Mouse (Mus musculus) ES-Bruce4 (cell line): Measurements from ENCODE around the gene Ago1. TPM values are rescaled to one million over a fixed set of nuclear protein-coding genes. Genes with fewer than 3 reads are reported as not detected.

Experiments used
- H3K27ac ChIP-seq: 2 replicates; pipeline ENCODE4 v1.5.1; 2012; ENCODE audit warnings: low read length, inconsistent platforms; ENCODE audit not compliant: insufficient read depth
- H3K27me3 ChIP-seq: 2 replicates; pipeline ENCODE4 v1.6.1; 2012; ENCODE audit warnings: mild to moderate bottlenecking, low read length, inconsistent platforms; ENCODE audit not compliant: control insufficient read depth, poor library complexity, insufficient read depth, severe bottlenecking
- H3K36me3 ChIP-seq: 2 replicates; pipeline ENCODE4 v1.6.1; 2012; ENCODE audit warnings: inconsistent platforms, mild to moderate bottlenecking, low read length, moderate library complexity; ENCODE audit not compliant: control insufficient read depth, poor library complexity, insufficient read depth, severe bottlenecking
- H3K4me1 ChIP-seq: one replicate; pipeline ENCODE4 v1.8.1; 2011; ENCODE audit warnings: low read length; ENCODE audit not compliant: control insufficient read depth, insufficient read depth
- H3K4me3 ChIP-seq: 2 replicates; pipeline ENCODE4 v1.5.1; 2011; ENCODE audit warnings: low read depth, mild to moderate bottlenecking, low read length
- H3K9ac ChIP-seq: 2 replicates; pipeline ENCODE4 v1.6.1; 2012; ENCODE audit warnings: low read depth, mild to moderate bottlenecking, inconsistent platforms; ENCODE audit not compliant: poor library complexity, severe bottlenecking
- H3K9me3 ChIP-seq: replicated peaks from 2 replicates; pipeline ENCODE4 v1.6.1; 2012; ENCODE audit warnings: mild to moderate bottlenecking, low read length, inconsistent platforms; ENCODE audit not compliant: control insufficient read depth, poor library complexity, insufficient read depth, severe bottlenecking
- CTCF ChIP-seq: IDR thresholded peaks from one replicate; pipeline ENCODE4 v1.8.1; 2011; ENCODE audit warnings: low read depth, low read length
- EP300 ChIP-seq: IDR thresholded peaks from 2 replicates; pipeline ENCODE4 v1.6.1; 2011; ENCODE audit warnings: low read depth, low read length; ENCODE audit not compliant: insufficient read depth
- POLR2A ChIP-seq: IDR thresholded peaks from one replicate; pipeline ENCODE4 v1.8.1; 2011; ENCODE audit warnings: low read length; ENCODE audit not compliant: insufficient read depth
- polyA plus RNA-seq: library from polyadenylated mRNA; stranded (reverse); fragments of >200 nt; gene quantifications from 2 replicates; pipeline ENCODE4 v1.2.4, GENCODE M21; 2011; ENCODE audit warnings: low read depth; ENCODE audit not compliant: missing spikeins, insufficient read depth, insufficient read length

The Ago1 gene
- polyA plus RNA-seq, 1 experiment = 44.8 TPM

DNA sequence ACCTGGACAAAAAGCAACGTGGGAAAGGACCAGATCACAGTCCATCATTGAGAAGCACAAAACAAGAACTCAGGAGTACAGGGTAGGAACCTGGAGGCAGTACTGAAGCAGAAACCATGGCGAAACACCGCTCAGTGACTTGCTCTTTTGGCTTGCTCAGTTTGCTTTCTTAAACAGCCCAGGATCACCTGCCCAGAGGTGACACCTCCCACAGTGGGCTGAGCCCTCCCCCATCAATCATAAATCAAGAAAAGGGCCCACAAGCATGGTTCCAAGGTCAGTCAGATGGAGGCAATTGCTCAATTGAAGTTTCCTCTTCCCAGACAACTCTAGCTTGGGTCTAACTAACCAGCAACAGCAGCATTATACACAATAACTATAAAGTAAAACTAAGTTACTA, 15.5 kb upstream of the Ago1 start:
- no peak overlapping the region for H3K27ac ChIP-seq
- no peak overlapping the region for H3K9ac ChIP-seq
- no peaks in the 10 kb centered on the region for H3K4me1 ChIP-seq
- H3K4me3 ChIP-seq = no peak overlapping the region
- no peaks in the 10 kb centered on the region for H3K36me3 ChIP-seq
- H3K9me3 ChIP-seq = no peaks in the 10 kb centered on the region
- no peaks in the 10 kb centered on the region for H3K27me3 ChIP-seq
- TF ChIP-seq POLR2A = no peak
- TF ChIP-seq EP300 = no peak
- TF ChIP-seq CTCF = no peak

- H3K4me3 ChIP-seq = no peak overlapping the region
- no peak overlapping the region for H3K9ac ChIP-seq
- TF ChIP-seq CTCF = no peak
- TF ChIP-seq EP300 = no peak
- TF ChIP-seq POLR2A = no peak
- H3K9me3 ChIP-seq = no peaks in the 10 kb centered on the region
- no peak overlapping the region for H3K27ac ChIP-seq
- no peaks in the 10 kb centered on the region for H3K36me3 ChIP-seq
- H3K4me1 ChIP-seq = no peaks in the 10 kb centered on the region
- no peaks in the 10 kb centered on the region for H3K27me3 ChIP-seq
These were observed 14.6 kb upstream of the Ago1 start for GRCm38 (mm10) chr4:126482951-126483350.

- H3K4me3 ChIP-seq = no peak overlapping the region
- H3K9me3 ChIP-seq = no peaks in the 10 kb centered on the region
- no peaks in the 10 kb centered on the region for H3K36me3 ChIP-seq
- no peak overlapping the region for H3K9ac ChIP-seq
- no peak for TF ChIP-seq EP300
- no peak for TF ChIP-seq CTCF
- TF ChIP-seq POLR2A = no peak
- H3K27ac ChIP-seq = no peak overlapping the region
- no peaks in the 10 kb centered on the region for H3K4me1 ChIP-seq
- no peaks in the 10 kb centered on the region for H3K27me3 ChIP-seq
These were observed 13.1 kb upstream of the Ago1 start for GRCm38 (mm10) chr4:126481461-126481860.

GRCm38 (mm10) chr4:126480288-126480687, 11.9 kb upstream of the Ago1 start:
- Histone ChIP-seq H3K9ac (no peak overlapping the region), H3K27ac (no peak overlapping the region), H3K9me3 (no peaks in the 10 kb centered on the region), H3K4me3 (no peak overlapping the region), H3K27me3 (no peaks in the 10 kb centered on the region), H3K4me1 (no peaks in the 10 kb centered on the region), H3K36me3 (no peaks in the 10 kb centered on the region)
- TF ChIP-seq CTCF (no peak), EP300 (no peak), POLR2A (no peak)

- Histone ChIP-seq H3K4me1 (no peaks in the 10 kb centered on the region), H3K36me3 (no peaks in the 10 kb centered on the region), H3K27me3 (no peaks in the 10 kb centered on the region), H3K9me3 (no peaks in the 10 kb centered on the region), H3K27ac (no peak overlapping the region), H3K9ac (no peak overlapping the region), H3K4me3 (no peak overlapping the region)
- TF ChIP-seq EP300 (no peak), CTCF (no peak), POLR2A (no peak)
These were observed 4.6 kb upstream of the Ago1 start for GRCm38 (mm10) chr4:126473031-126473430.

- no peaks in the 10 kb centered on the region for H3K27me3 ChIP-seq
- H3K4me3 ChIP-seq = no peak overlapping the region
- H3K36me3 ChIP-seq = no peaks in the 10 kb centered on the region
- TF ChIP-seq EP300 = no peak
- no peak for TF ChIP-seq POLR2A
- TF ChIP-seq CTCF = no peak
- no peaks in the 10 kb centered on the region for H3K4me1 ChIP-seq
- no peak overlapping the region for H3K27ac ChIP-seq
- no peaks in the 10 kb centered on the region for H3K9me3 ChIP-seq
- H3K9ac ChIP-seq = no peak overlapping the region
These were observed 951 bp upstream of the Ago1 start for GRCm38 (mm10) chr4:126469334-126469733.
